Mouse (Mus musculus): Measurements from ENCODE around the gene Fabp3.

Fabp3 gene

GRCm38 (mm10) chr4:130295047-130295745 lies 13.2 kb upstream of the Fabp3 start:
- DNase-seq, result no peak

GRCm38 (mm10) chr4:130296243-130296965 lies 12.0 kb upstream of the Fabp3 start:
- DNase-seq, result no peak

GRCm38 (mm10) chr4:130297123-130297529 lies 11.3 kb upstream of the Fabp3 start:
- DNase-seq, result no peak

GRCm38 (mm10) chr4:130298877-130299628 lies 9.3 kb upstream of the Fabp3 start:
- no peak for DNase-seq

GRCm38 (mm10) chr4:130299629-130300018 lies 8.8 kb upstream of the Fabp3 start:
- no peak for DNase-seq

- no peak for DNase-seq
These were observed 6.0 kb upstream of the Fabp3 start for GRCm38 (mm10) chr4:130302285-130302870.

GRCm38 (mm10) chr4:130304746-130305145 lies 3.6 kb upstream of the Fabp3 start:
- no peak for DNase-seq

- DNase-seq, result peak; percentile 74 to 76
These were observed 1.4 kb upstream of the Fabp3 start for GRCm38 (mm10) chr4:130306796-130307630.

- DNase-seq, result peak; percentile 92 to 93
These were observed 554 bp upstream of the Fabp3 start for GRCm38 (mm10) chr4:130307851-130308230.

- DNase-seq, result no peak
These were observed 859 bp downstream of the Fabp3 start for GRCm38 (mm10) chr4:130309254-130309653.

- DNase-seq, result no peak
These were observed 4.1 kb downstream of the Fabp3 start for GRCm38 (mm10) chr4:130312526-130312925.

- no peak for DNase-seq
These were observed 5.2 kb downstream of the Fabp3 start for GRCm38 (mm10) chr4:130313552-130313951.

- peak; percentile 78 to 85 for DNase-seq
These were observed 7.6 kb downstream of the Fabp3 start for GRCm38 (mm10) chr4:130315771-130316527.

GRCm38 (mm10) chr4:130316691-130317090 lies 8.3 kb downstream of the Fabp3 start:
- DNase-seq, result no peak

- DNase-seq, result peak; percentile 21 to 54
These were observed 9.7 kb downstream of the Fabp3 start for GRCm38 (mm10) chr4:130318122-130318521.

- DNase-seq, result no peak
These were observed 11.2 kb downstream of the Fabp3 start for GRCm38 (mm10) chr4:130319564-130319963.

GRCm38 (mm10) chr4:130321640-130322039 lies 13.2 kb downstream of the Fabp3 start:
- DNase-seq, result no peak

GRCm38 (mm10) chr4:130322567-130322966 lies 14.2 kb downstream of the Fabp3 start:
- no peak for DNase-seq

GRCm38 (mm10) chr4:130323165-130323564 lies 14.8 kb downstream of the Fabp3 start:
- DNase-seq, result no peak

GRCm38 (mm10) chr4:130323607-130324006 lies 15.2 kb downstream of the Fabp3 start:
- DNase-seq, result no peak

GRCm38 (mm10) chr4:130325446-130325845 lies 17.1 kb downstream of the Fabp3 start:
- DNase-seq, result no peak

GRCm38 (mm10) chr4:130327366-130327765 lies 19.0 kb downstream of the Fabp3 start:
- peak in 1 of 2 experiments; percentile 23 for DNase-seq

Data from kidney, adult 8-10 months (tissue).